Mouse (Mus musculus): ENCODE measurements around the gene Cfap57.
A peak's percentile ranks its signal among the peaks of the same experiment; 100 is the strongest.

DNA sequence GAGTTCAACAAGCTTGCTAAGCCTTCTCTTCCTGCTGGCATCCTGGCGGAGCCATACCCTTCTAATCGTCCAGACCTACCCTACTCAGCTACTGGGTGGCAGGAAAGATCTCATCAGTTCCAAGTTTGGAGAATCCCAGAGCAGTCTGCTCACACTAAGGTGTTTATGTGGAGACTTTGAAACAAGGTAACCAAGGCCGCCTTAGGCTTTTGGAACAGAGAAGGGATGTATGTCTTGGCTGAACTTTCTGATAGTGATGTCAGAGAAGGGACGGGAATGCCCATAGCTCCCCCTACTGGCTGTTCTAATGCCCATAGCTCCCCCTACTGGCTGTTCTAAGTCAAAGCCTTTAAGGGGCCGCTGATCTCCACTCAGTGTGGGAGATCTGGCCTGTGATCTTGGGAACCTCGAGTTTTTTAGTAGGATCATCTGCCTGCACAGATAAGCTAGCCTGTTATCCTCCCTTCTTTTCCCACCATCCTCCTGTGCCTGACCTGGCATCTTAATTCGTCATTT, 54.4 kb downstream of the Cfap57 start:
- TF ChIP-seq CTCF (IDR thresholded peaks at IDR 0.05; ENCODE audit: low read depth, low read length), result peak; percentile 77
- TF ChIP-seq GATA1 (IDR thresholded peaks at IDR 0.05; ENCODE audit: borderline replicate concordance, low read length), result no peak
- TF ChIP-seq GATA2 (IDR thresholded peaks at IDR 0.05; ENCODE audit: borderline replicate concordance, low read depth, low read length), result no peak
